Mouse (Mus musculus) heart, adult 2 months (tissue): ENCODE data around the gene Lmbrd2.

Experiments
- CTCF ChIP-seq: fragments of 200-600 bp; IDR thresholded peaks from 2 replicates; pipeline ENCODE4 v1.8.1; 2022; ENCODE audit warnings: antibody characterized with exemption, mild to moderate bottlenecking, moderate library complexity
- EP300 ChIP-seq: fragments of 200-500 bp; IDR thresholded peaks from 2 replicates; pipeline ENCODE4 v1.6.1; 2011; ENCODE audit warnings: low read depth, low read length, control low read depth; ENCODE audit not compliant: insufficient read depth
- POLR2A ChIP-seq: fragments of 200-500 bp; IDR thresholded peaks from 2 replicates; pipeline ENCODE4 v1.6.1; 2011; ENCODE audit warnings: mild to moderate bottlenecking, low read depth, low read length, control low read depth; ENCODE audit not compliant: insufficient read depth

GRCm38 (mm10) chr15:9211891-9212290 lies 71.5 kb downstream of the Lmbrd2 start:
- TF ChIP-seq POLR2A (no peak), EP300 (no peak), CTCF (no peak)
